Mouse (Mus musculus): Measurements from ENCODE around the gene Pus7l. TPM values are rescaled to one million over a fixed set of nuclear protein-coding genes. Genes with fewer than 3 reads are reported as not detected.
A peak's percentile ranks its signal among the peaks of the same experiment; 100 is the strongest.

The Pus7l gene
- polyA plus RNA-seq, 1 experiment = 6.4 TPM

DNA sequence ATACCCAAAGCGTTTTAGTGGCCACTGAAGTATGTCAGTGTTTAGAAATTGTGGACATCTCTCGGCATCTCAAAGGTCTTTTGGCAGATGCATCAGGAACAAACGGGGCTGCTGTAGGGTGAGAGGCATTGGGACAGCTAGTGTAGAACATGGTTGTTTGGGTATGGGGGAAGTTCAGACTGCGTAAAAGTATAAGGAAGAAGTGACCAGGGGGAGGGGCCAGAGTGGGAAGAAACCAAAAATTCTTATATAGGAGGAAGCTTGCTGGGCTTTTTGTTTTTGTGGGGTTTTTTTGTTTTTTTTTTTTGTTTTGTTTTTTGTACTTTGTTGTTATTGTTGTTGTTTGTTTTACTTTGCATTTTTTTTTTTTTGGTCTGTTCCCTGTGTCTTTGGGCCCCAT lies 1.5 kb upstream of the Pus7l start:
- WGBS = 84% methylated on average over 4 of the region's 4 CpGs
- H3K27ac ChIP-seq (ENCODE audit: control insufficient read depth, insufficient read depth, low read length) = no peak overlapping the region
- no peak overlapping the region for H3K4me3 ChIP-seq (ENCODE audit: control insufficient read depth, insufficient read depth, low read length)
- no peaks in the 10 kb centered on the region; the same call in 1 of the 2 replicates for H3K36me3 ChIP-seq (ENCODE audit: control insufficient read depth, insufficient read depth, low read length)
- no peak for DNase-seq
- peaks cover 6% of the 10 kb centered on the region for H3K4me1 ChIP-seq (replicated peaks; ENCODE audit: control insufficient read depth, insufficient read depth, low read length)
- no peak for TF ChIP-seq CTCF (IDR thresholded peaks at IDR 0.05; ENCODE audit: borderline replicate concordance, control insufficient read depth, extremely low read depth, insufficient read depth, low read length, poor library complexity)
- no peak for TF ChIP-seq POLR2A (IDR thresholded peaks at IDR 0.05; ENCODE audit: control insufficient read depth, extremely low read depth, insufficient read depth, low read length, poor library complexity)
- no peaks in the 10 kb centered on the region for H3K27me3 ChIP-seq (ENCODE audit: control insufficient read depth, insufficient read depth, low read length)

- DNase-seq = no peak
- Histone ChIP-seq H3K27ac (ENCODE audit: control insufficient read depth, insufficient read depth, low read length) (peak overlapping the region; percentile 10), H3K4me3 (ENCODE audit: control insufficient read depth, insufficient read depth, low read length) (peak overlapping the region; percentile 92), H3K27me3 (ENCODE audit: control insufficient read depth, insufficient read depth, low read length) (no peaks in the 10 kb centered on the region), H3K36me3 (ENCODE audit: control insufficient read depth, insufficient read depth, low read length) (no peaks in the 10 kb centered on the region; the same call in 1 of the 2 replicates), H3K4me1 (replicated peaks; ENCODE audit: control insufficient read depth, insufficient read depth, low read length) (peaks cover 6% of the 10 kb centered on the region)
- WGBS = 44% methylated on average over 9 of the region's 9 CpGs
- TF ChIP-seq CTCF (IDR thresholded peaks at IDR 0.05; ENCODE audit: borderline replicate concordance, control insufficient read depth, extremely low read depth, insufficient read depth, low read length, poor library complexity) (no peak), POLR2A (IDR thresholded peaks at IDR 0.05; ENCODE audit: control insufficient read depth, extremely low read depth, insufficient read depth, low read length, poor library complexity) (no peak)
Observed at GRCm38 (mm10) chr15:94544052-94544636, 797 bp upstream of the Pus7l start.

DNA sequence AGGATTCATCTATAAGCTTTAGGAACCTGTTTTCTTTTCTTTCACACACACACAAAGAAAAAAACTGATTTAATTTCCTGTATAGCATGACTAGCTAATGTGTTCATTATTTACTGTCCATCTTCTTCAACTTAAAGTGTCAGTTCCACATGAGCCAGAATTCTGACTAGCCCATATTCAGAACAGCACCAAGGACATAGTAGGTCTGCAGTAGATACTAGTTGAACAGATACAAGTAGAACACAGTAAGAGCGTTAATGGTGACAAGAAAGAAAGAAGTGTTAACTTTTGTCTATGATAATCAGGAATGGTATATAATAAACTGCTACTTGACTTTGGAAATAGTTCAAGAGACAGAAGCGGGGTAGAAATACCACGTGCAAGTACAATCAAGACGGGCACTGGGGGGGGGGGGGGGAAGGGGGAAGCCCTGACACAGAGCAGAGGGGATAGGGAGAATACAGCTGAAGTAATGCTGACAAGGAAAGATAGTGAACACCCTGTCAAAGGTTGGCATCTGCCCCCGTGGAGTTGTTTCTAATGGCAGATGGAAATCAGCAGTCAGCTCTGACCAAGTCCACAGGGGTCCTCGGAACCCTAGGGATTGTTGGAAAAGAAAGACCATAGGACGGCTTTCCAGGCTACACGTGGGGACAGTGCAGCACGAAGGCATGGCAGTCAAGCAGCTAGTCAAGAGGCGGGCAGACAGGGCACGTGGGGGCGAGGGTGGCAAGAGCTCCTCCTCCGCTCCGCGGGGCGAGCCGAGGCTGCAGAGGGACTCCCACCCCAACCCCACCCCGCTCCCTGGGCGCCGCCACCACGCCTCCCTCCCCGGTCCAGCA lies 559 bp downstream of the Pus7l start:
- TF ChIP-seq POLR2A (IDR thresholded peaks at IDR 0.05; ENCODE audit: control insufficient read depth, extremely low read depth, insufficient read depth, low read length, poor library complexity) = no peak
- TF ChIP-seq CTCF (IDR thresholded peaks at IDR 0.05; ENCODE audit: borderline replicate concordance, control insufficient read depth, extremely low read depth, insufficient read depth, low read length, poor library complexity) = no peak
- peaks cover 6% of the 10 kb centered on the region for H3K4me1 ChIP-seq (replicated peaks; ENCODE audit: control insufficient read depth, insufficient read depth, low read length)
- WGBS = 3% methylated on average over 22 of the region's 22 CpGs
- no peak overlapping the region for H3K27ac ChIP-seq (ENCODE audit: control insufficient read depth, insufficient read depth, low read length)
- H3K36me3 ChIP-seq (ENCODE audit: control insufficient read depth, insufficient read depth, low read length) = no peaks in the 10 kb centered on the region
- H3K4me3 ChIP-seq (ENCODE audit: control insufficient read depth, insufficient read depth, low read length) = peak overlapping the region; percentile 92
- no peak for DNase-seq
- H3K27me3 ChIP-seq (ENCODE audit: control insufficient read depth, insufficient read depth, low read length) = no peaks in the 10 kb centered on the region

- 93% methylated on average over 3 of the region's 3 CpGs for WGBS
- no peaks in the 10 kb centered on the region for H3K36me3 ChIP-seq (ENCODE audit: control insufficient read depth, insufficient read depth, low read length)
- H3K27me3 ChIP-seq (ENCODE audit: control insufficient read depth, insufficient read depth, low read length) = no peaks in the 10 kb centered on the region
- no peak overlapping the region for H3K4me3 ChIP-seq (ENCODE audit: control insufficient read depth, insufficient read depth, low read length)
- TF ChIP-seq CTCF (IDR thresholded peaks at IDR 0.05; ENCODE audit: borderline replicate concordance, control insufficient read depth, extremely low read depth, insufficient read depth, low read length, poor library complexity) (no peak), POLR2A (IDR thresholded peaks at IDR 0.05; ENCODE audit: control insufficient read depth, extremely low read depth, insufficient read depth, low read length, poor library complexity) (no peak)
- no peak for DNase-seq
- H3K27ac ChIP-seq (ENCODE audit: control insufficient read depth, insufficient read depth, low read length) = no peak overlapping the region
- H3K4me1 ChIP-seq (replicated peaks; ENCODE audit: control insufficient read depth, insufficient read depth, low read length) = peaks cover 4% of the 10 kb centered on the region
Observed at GRCm38 (mm10) chr15:94539296-94539695, 4.1 kb downstream of the Pus7l start.

- no peak for DNase-seq
- no peaks in the 10 kb centered on the region for H3K36me3 ChIP-seq (ENCODE audit: control insufficient read depth, insufficient read depth, low read length)
Observed at GRCm38 (mm10) chr15:94535521-94535920, 7.8 kb downstream of the Pus7l start.

GRCm38 (mm10) chr15:94532956-94533355 lies 10.4 kb downstream of the Pus7l start:
- TF ChIP-seq CTCF (IDR thresholded peaks at IDR 0.05; ENCODE audit: borderline replicate concordance, control insufficient read depth, extremely low read depth, insufficient read depth, low read length, poor library complexity) (no peak), POLR2A (IDR thresholded peaks at IDR 0.05; ENCODE audit: control insufficient read depth, extremely low read depth, insufficient read depth, low read length, poor library complexity) (no peak)
- no peaks in the 10 kb centered on the region for H3K27me3 ChIP-seq (ENCODE audit: control insufficient read depth, insufficient read depth, low read length)
- no peak overlapping the region for H3K4me3 ChIP-seq (ENCODE audit: control insufficient read depth, insufficient read depth, low read length)
- no peaks in the 10 kb centered on the region for H3K4me1 ChIP-seq (replicated peaks; ENCODE audit: control insufficient read depth, insufficient read depth, low read length)
- WGBS = 98% methylated on average over 6 of the region's 6 CpGs
- no peak overlapping the region for H3K27ac ChIP-seq (ENCODE audit: control insufficient read depth, insufficient read depth, low read length)
- DNase-seq = no peak
- H3K36me3 ChIP-seq (ENCODE audit: control insufficient read depth, insufficient read depth, low read length) = no peaks in the 10 kb centered on the region

More at GRCm38 (mm10) chr15:94535521-94535920, 7.8 kb downstream of the Pus7l start:
- no peak for TF ChIP-seq POLR2A (IDR thresholded peaks at IDR 0.05; ENCODE audit: control insufficient read depth, extremely low read depth, insufficient read depth, low read length, poor library complexity)
- no peak for TF ChIP-seq CTCF (IDR thresholded peaks at IDR 0.05; ENCODE audit: borderline replicate concordance, control insufficient read depth, extremely low read depth, insufficient read depth, low read length, poor library complexity)
- Histone ChIP-seq H3K27me3 (ENCODE audit: control insufficient read depth, insufficient read depth, low read length) (no peaks in the 10 kb centered on the region), H3K4me1 (replicated peaks; ENCODE audit: control insufficient read depth, insufficient read depth, low read length) (no peaks in the 10 kb centered on the region), H3K27ac (ENCODE audit: control insufficient read depth, insufficient read depth, low read length) (no peak overlapping the region), H3K4me3 (ENCODE audit: control insufficient read depth, insufficient read depth, low read length) (no peak overlapping the region)
- 97% methylated on average over 7 of the region's 7 CpGs for WGBS
